Mouse (Mus musculus) olfactory bulb, adult 2 months (tissue): ENCODE data around the gene Ndufs3. TPM values are rescaled to one million over a fixed set of nuclear protein-coding genes. Genes with fewer than 3 reads are reported as not detected.

ENCODE experiments used
- H3K27ac ChIP-seq: fragments of 200-500 bp; 2 replicates; pipeline ENCODE4 v1.5.1; 2012; ENCODE audit warnings: low read depth, low read length; ENCODE audit not compliant: insufficient read depth
- H3K4me1 ChIP-seq: fragments of 200-500 bp; 2 replicates; pipeline ENCODE4 v1.6.1; 2012; ENCODE audit warnings: low read length; ENCODE audit not compliant: control insufficient read depth, insufficient read depth
- H3K4me3 ChIP-seq: fragments of 200-500 bp; 2 replicates; pipeline ENCODE4 v1.5.1; 2012; ENCODE audit warnings: mild to moderate bottlenecking, low read depth, low read length, moderate library complexity; ENCODE audit not compliant: insufficient read depth
- CTCF ChIP-seq: fragments of 200-500 bp; IDR thresholded peaks from 2 replicates; pipeline ENCODE4 v1.5.1; 2012; ENCODE audit warnings: low read depth, mild to moderate bottlenecking, low read length, moderate library complexity; ENCODE audit not compliant: insufficient read depth
- POLR2A ChIP-seq: fragments of 200-500 bp; IDR thresholded peaks from 2 replicates; pipeline ENCODE4 v1.6.1; 2012; ENCODE audit warnings: mild to moderate bottlenecking, low read depth, low read length, moderate library complexity; ENCODE audit not compliant: insufficient read depth
- WGBS: fragments of 180-500 bp; shearing (Covaris S2); methylation state at CpG from one replicate; pipeline ENCODE4 v1.1.7; 2018; 5-methylcytosine and 5-hydroxymethylcytosine counted together
- polyA plus RNA-seq: library from polyadenylated mRNA; stranded (reverse); fragments of >200 nt; gene quantifications from 2 replicates; pipeline ENCODE4 v1.2.4, GENCODE M21; 2012; ENCODE audit warnings: low replicate concordance; ENCODE audit not compliant: missing spikeins, insufficient read depth, insufficient read length

The Ndufs3 gene
- polyA plus RNA-seq, 1 experiment, result not detected

DNA sequence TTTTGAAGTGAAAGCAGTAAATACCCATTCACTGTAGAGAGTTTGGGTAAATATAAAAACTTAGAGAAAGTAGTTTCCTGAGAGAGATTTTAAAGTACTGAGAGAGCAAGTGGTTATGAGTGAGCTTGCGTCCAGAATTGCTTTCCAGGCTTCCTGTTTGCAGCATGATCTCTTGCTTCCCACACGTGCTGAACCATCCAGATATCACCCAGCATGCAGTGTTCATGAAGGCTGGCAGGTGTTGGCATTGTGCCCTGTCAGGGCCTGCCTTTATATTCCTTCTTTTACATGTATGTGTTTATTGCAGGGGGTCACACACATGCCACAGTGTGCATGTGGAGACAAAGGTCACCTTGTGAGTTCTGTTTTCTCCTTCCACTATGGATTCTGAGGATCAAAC, 29.4 kb downstream of the Ndufs3 start:
- no peak overlapping the region for H3K4me3 ChIP-seq
- H3K27ac ChIP-seq, result no peak overlapping the region
- H3K4me1 ChIP-seq, result peaks cover 16% of the 10 kb centered on the region
- TF ChIP-seq CTCF (no peak), POLR2A (no peak)
- WGBS, result 50% methylated on average over 2 of the region's 2 CpGs

DNA sequence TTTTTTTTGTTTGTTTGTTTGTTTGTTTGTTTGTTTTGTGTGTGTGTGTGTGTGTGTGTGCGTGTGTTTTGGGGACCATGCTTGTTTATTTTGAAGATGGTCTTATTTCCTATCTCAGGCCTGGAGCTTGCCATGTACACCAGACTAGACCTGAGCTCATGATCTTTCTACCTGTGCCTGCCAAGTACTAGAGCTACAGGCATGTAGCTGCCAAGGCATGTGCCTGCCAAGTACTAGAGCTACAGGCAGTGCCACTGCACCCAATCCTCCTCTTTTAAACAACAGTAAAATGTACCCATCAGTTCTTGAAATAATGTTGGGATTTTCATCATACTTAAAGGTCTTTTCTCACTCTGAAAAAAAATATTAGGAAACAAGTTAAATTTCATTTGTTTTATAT, 30.6 kb downstream of the Ndufs3 start:
- Histone ChIP-seq H3K4me3 (no peak overlapping the region), H3K27ac (no peak overlapping the region), H3K4me1 (peaks cover 18% of the 10 kb centered on the region)
- 94% methylated on average over 1 of the region's 1 CpGs for WGBS
- TF ChIP-seq POLR2A (no peak), CTCF (no peak)

DNA sequence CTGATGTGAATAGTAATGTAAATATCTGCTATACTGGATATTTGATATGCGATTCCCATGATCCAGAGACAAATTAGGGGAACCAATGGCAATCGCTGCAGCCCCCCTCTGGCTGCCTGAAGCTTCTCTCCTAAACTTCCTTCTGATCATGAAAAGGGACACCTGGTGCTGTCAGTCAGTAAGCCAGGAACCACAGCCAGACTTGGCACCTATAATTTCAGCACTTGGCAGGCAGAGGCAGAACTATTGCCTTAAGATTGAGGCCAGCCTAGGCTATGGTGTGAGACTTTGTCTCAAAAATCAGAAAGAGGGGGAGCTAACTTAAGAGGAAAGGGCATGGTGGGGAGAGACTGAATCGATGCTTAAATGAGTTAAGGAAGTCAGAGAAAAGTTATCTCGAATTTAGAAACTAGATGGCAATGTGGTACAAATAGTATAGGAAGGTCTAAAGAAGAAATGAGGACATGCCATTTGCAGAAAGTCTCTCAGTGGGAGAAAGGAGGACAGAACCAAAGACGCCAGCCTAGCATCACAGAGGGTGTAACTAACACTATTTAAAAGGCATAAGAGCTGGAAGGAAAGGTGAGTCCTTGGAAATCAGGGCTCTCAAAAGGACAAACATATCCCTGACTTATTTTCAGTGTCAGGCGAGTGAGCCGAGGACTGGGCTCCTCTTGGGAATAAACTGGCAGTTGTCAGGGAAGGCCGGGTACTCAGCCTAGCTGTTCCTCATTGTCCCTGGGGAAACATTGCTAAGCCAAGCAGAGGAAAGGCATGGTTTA, 33.3 kb downstream of the Ndufs3 start:
- Histone ChIP-seq H3K27ac (peak overlapping the region; percentile 97), H3K4me3 (no peak overlapping the region), H3K4me1 (peaks cover 18% of the 10 kb centered on the region)
- WGBS, result 33% methylated on average over 8 of the region's 8 CpGs
- no peak for TF ChIP-seq POLR2A
- TF ChIP-seq CTCF, result no peak

DNA sequence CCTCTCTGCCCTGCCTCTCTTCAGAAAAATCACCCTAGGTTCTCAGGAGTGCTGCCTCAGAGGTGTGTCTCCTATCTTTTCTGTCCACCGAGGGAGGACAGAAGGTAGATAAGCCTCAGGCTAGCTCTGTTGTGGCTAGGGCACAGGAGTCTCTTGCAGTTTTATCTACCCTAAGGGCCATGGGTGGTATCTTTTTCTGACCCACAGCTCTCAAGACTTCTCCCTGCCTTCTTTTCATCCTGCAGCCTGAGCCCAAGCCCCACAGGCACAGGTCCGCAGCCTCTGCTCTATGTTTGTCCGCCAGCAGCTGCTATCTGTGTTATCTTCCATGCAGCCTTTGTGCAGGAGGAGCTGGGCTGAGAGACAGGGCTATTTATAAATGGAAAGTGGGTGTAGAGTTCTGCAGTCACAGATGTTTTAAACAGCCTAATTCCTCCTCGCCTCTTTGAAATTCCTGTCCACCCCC, 34.5 kb downstream of the Ndufs3 start:
- TF ChIP-seq CTCF (no peak), POLR2A (peak; percentile 42; the same call in 1 of the 2 replicates)
- Histone ChIP-seq H3K27ac (peak overlapping the region; percentile 97), H3K4me3 (no peak overlapping the region), H3K4me1 (peaks cover 18% of the 10 kb centered on the region)
- 9% methylated on average over 4 of the region's 4 CpGs for WGBS

DNA sequence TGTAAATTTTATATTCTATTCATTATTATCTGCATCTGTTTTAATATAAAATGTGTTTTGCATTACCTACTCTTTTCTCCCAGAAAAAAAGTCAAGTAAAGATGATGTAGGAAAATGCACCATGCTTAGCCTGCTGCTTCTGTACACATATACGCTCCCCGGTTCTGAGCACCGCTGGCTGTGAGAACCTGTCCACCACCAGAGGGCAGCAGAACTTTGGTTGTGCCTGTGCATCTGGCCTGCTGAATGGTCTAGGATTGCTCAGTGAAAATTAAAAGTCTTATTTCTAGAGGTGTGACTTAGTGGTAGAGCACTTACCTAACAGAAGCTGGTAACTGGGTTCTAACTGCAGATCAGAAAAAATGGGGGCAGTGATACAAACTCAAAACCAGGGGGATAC, 38.1 kb downstream of the Ndufs3 start:
- Histone ChIP-seq H3K4me1 (peaks cover 13% of the 10 kb centered on the region), H3K4me3 (no peak overlapping the region), H3K27ac (no peak overlapping the region)
- no peak for TF ChIP-seq POLR2A
- TF ChIP-seq CTCF, result peak; percentile 85
- 6% methylated on average over 3 of the region's 3 CpGs for WGBS

DNA sequence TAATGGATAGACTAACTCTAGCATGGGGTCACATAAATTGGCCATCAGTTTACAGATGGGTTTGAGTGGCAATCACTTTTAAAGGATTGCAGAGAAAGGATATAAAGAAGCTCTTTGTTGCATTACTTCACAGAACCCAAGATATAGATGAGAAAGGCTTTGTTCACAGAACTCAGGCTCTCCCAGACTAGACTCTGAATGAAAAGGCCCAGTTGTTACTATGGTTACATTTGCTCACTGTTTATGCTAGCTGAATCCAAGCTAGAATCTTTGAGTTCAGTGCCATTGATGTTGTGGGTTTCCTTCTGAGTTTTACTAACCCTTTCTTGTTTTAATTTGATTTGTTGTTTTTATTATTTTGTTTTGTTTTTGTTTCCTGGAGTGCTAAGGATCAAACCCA, 40.4 kb downstream of the Ndufs3 start:
- TF ChIP-seq POLR2A (no peak), CTCF (no peak)
- Histone ChIP-seq H3K4me3 (no peak overlapping the region), H3K27ac (no peak overlapping the region), H3K4me1 (peaks cover 5% of the 10 kb centered on the region)

DNA sequence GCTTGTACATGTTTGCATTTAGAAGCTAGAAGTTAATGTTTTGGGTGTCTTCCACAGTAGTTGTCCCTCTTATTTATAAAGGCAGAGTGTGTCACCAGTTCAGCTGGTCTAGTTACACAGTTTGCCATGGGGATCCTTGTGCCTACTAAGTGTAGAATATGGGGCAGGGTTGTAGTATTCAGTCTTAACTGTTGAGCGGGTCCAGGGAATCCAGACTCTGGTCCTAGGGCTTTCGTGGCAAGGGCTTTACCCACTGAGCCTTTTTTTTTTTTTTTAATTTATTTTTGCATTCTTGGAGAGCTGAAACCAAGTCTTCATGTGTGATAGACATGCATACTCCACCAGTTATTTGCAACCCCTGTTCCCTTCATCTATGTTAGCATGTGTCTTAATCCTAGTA, 43.1 kb downstream of the Ndufs3 start:
- TF ChIP-seq POLR2A (no peak), CTCF (no peak)
- 96% methylated on average over 2 of the region's 2 CpGs for WGBS
- Histone ChIP-seq H3K27ac (no peak overlapping the region), H3K4me1 (no peaks in the 10 kb centered on the region), H3K4me3 (no peak overlapping the region)

DNA sequence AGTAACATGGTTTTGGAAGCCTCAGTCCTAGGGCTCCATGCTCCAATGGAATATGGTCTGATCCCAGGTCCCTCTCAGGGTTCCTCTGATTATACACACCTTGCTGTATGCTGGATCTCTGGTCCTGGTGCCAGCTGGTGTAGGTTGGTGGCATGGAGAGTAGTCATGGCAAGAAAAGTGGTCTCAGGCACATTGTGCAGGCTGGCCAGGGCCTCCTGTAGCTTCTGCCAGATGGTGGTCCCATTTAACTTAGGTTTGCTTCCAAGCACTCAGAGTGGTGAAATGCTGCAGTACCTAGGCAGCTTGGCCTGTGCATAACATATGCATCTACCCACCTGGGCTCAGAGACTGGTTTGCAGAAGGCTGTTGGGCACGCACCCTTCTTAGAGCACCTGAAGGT, 54.2 kb downstream of the Ndufs3 start:
- H3K4me1 ChIP-seq, result no peaks in the 10 kb centered on the region
- H3K27ac ChIP-seq, result no peak overlapping the region
- TF ChIP-seq POLR2A (no peak), CTCF (no peak)
- H3K4me3 ChIP-seq, result no peak overlapping the region
- 94% methylated on average over 1 of the region's 1 CpGs for WGBS

DNA sequence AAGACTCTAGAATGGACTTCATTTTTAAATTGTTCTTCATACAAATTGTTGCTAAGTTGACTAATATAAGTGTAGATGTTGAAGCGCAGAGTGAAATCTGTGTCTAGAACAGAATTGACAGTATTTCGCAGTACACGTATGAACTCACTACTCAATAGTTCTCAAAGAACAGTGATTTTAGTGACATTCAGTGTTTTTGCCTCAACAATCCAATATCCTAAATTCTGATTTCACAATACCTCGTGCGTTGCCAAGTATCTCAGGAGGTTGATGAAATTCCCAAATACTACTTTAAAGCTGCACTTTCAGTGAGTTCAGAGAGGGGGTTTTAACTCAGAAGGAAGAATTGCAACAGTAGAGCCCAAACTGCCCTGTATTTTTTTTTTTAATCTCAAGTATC, 56.3 kb downstream of the Ndufs3 start:
- H3K27ac ChIP-seq, result no peak overlapping the region
- TF ChIP-seq POLR2A (no peak), CTCF (no peak)
- no peak overlapping the region for H3K4me3 ChIP-seq
- H3K4me1 ChIP-seq, result no peaks in the 10 kb centered on the region
- WGBS, result 73% methylated on average over 5 of the region's 5 CpGs
